Mouse (Mus musculus) gastrocnemius, adult 8-10 months (tissue): ENCODE measurements around the gene Numb. TPM values are rescaled to one million over a fixed set of nuclear protein-coding genes. Genes with fewer than 3 reads are reported as not detected.
"Not testable (repeated sequence)": the region's sequence is repeated elsewhere in the genome, so short reads cannot be mapped to it uniquely, and the experiment has no call there.

Experiments
- DNase-seq, 2 experiments: peaks; one replicate each; pipeline ENCODE4 v3.0.0; 2022; ENCODE audit warnings: low spot score in 2 of 2
- total RNA-seq, 4 experiments: library from RNA; stranded (reverse); gene quantifications; 2 replicates each; pipeline ENCODE4 v1.2.4; 2022

Numb gene
- total RNA-seq, 4 experiments from 2014 or later: 14.0 to 18.2 (median 16.4) TPM

- DNase-seq: no peak
These were observed 1.2 kb upstream of the Numb start for GRCm38 (mm10) chr12:83922724-83923485.

- peak; percentile 5 to 13 for DNase-seq
These were observed 853 bp downstream of the Numb start for GRCm38 (mm10) chr12:83920721-83921441.

- no peak for DNase-seq
These were observed 4.8 kb downstream of the Numb start for GRCm38 (mm10) chr12:83916884-83917283.

GRCm38 (mm10) chr12:83914797-83915196, 6.9 kb downstream of the Numb start:
- DNase-seq: no peak

- no peak for DNase-seq
These were observed 7.5 kb downstream of the Numb start for GRCm38 (mm10) chr12:83914202-83914740.

- no peak for DNase-seq
These were observed 11.3 kb downstream of the Numb start for GRCm38 (mm10) chr12:83910451-83910850.

DNA sequence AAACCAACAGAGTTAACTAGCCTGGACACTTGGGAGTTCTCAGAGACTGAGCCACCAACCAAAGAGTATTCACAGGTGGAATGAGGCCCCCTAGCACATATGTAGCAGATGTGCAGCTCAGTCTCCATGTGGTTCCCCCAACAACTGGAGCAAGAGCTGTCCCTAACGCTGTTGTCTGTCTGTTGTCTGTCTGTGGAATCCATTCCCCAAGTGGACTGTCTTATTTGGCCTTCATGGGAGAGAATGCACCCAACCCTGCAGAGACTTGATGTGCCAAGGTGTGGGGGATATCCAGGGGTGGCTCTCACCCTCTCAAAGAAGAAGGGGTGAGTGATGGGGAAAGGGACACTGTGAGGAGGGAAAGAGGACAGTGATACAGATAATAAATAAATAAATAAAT, 28.8 kb downstream of the Numb start:
- DNase-seq: no peak

DNA sequence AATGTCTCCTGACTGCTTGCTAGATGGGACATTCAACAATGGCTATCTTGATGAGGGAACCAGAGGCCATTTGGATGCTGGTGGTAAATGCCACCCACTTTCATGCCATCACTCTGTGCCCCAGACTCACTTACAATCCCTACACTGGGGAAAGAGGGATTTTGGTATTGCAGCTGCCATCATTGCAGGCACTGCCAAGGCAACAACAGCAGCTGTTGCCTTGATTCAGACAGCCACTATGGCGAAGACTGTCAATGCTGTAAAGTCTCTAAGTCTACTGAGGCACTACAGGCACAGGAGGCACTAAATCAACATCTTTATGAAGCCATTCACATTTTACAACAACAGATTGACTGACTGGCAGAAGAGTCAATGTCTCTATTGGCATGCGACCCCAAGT, 30.5 kb downstream of the Numb start:
- no peak for DNase-seq

- DNase-seq: no peak
These were observed 32.6 kb downstream of the Numb start for GRCm38 (mm10) chr12:83889128-83889527.

DNA sequence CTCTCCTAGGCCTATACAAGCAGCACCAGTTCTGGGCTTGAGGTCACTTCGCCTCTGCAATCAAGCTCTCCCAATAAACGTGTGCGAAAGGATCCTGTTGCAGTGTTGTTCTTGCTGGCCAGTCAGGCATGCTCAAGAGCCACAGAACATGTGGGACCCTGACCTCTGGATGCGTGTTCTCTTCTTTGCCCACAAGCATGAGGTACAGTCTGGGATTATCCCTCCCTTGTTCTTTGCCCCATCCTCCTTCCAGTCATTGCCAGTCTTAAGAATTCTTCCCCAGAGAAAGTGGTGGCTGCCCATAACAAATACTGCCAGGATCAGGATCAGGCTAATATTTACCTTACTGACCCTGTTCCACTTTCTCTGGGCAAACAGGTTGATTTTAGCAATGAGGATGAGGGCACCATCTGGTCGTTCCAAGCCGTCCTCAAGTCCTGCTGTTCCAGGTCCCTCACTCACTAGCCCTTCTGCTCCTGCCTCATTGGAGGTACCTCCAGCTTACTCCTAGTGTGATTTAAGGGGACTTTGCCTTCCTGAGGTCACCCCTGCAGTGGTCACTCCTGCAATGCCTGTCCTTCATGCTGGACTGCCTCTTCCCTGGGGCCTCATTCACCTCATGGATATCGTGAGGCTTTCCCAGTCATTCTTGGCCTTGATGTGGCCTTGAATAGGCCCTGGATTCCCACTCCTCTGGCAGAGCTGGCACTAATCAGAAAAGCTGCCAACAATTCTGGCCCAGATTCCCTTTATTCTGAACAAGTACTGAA, 36.0 kb downstream of the Numb start:
- no peak for DNase-seq

- DNase-seq: not testable (repeated sequence)
These were observed 36.7 kb downstream of the Numb start for GRCm38 (mm10) chr12:83885065-83885464.

GRCm38 (mm10) chr12:83882503-83882902, 39.2 kb downstream of the Numb start:
- no peak for DNase-seq

DNA sequence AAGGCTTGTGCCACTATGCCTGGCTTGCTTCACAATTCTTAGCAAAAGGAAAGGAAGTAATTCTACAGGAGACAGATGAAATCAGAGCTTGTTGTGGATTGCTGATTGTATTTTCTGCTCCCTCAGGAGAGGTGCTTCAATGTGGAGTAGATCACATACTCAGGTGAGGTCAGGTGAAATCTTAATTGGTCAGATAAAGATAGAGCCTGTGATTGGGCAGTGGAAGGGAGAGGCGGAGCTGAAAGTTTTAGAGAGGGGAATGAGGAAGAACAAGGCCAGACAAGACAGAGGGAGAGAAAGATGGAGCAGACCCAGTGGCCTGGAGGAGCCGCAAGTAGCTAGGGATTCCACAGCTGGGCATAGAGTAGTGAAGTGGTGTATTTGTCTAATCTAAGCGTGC, 39.6 kb downstream of the Numb start:
- DNase-seq: no peak

DNA sequence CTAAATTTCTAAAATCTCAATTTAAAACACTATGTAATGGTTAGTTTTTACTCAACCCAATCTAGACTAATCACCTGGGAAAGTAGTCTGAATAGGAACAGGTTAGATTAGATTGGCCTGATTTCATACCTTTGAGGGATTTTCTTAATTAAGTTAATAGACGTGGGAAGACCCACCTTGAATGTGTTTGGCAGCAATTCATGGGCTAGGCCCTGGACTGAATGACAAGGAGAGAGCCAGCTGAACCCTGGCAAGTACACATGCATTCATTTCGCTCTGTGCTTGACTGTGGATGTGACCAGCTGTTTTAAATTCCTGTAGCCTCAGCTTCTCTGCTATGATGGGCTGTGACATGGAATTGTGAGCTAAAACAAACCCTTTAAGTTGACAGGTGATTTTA, 40.8 kb downstream of the Numb start:
- DNase-seq: no peak

- no peak for DNase-seq
These were observed 46.6 kb downstream of the Numb start for GRCm38 (mm10) chr12:83875097-83875496.

DNA sequence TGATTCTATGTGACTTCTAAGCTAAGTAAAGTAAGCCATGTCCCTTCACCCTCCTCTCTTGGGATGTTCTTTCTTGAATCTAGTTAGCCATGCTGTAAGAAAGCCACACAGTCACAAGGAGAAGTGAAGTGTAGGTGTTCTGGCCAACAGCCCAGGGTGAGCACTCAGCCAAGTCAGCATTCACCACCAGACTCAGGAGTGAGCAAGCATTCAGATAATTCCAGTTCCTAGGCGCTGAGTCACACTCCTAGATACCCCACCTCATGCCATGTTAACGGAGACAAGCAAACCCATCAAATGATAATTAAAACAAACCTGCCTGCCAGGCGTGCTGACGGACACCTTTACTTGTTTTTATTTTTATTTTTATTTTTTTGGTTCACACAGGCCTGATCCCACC, 47.1 kb downstream of the Numb start:
- no peak for DNase-seq

DNA sequence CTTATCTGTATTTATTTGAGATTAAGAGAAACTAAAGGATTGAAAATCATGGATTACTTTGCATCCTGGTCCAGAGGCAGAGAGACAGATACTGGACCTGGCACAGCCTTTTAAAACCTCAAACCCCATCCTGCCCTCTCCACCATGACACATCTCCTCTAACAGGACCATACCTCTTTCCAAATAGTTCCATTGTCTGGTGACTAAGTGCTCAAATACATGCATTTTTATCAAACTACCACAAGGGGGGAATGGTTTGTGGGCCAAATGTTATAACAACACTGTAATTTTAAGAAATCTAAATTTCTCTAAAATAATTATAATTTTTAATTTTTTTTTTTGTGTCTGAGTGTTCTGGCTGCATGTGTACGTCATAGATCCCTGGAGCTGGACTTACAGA, 57.2 kb downstream of the Numb start:
- DNase-seq: no peak

GRCm38 (mm10) chr12:83861880-83862279, 59.9 kb downstream of the Numb start:
- DNase-seq: no peak

GRCm38 (mm10) chr12:83860688-83861087, 61.0 kb downstream of the Numb start:
- no peak for DNase-seq

DNA sequence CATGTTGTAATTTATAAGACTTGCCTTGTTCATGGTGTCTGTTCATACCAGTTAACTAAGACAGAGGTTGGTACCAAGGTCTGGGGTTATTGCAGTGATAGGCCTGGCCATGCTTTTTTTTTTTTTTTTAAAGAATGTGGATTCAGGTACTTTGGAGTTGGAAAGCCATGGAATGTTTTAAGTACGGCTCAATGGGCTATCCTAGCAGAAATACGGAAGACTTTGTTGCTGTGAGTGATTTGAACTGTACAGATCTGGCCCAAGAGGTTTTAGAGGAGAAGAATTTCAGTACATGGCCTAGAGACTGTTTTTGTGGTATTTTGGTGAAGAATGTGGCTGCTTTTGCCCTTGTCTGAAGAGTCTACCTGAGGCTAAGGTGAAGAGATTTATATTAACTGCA, 63.7 kb downstream of the Numb start:
- DNase-seq: no peak

DNA sequence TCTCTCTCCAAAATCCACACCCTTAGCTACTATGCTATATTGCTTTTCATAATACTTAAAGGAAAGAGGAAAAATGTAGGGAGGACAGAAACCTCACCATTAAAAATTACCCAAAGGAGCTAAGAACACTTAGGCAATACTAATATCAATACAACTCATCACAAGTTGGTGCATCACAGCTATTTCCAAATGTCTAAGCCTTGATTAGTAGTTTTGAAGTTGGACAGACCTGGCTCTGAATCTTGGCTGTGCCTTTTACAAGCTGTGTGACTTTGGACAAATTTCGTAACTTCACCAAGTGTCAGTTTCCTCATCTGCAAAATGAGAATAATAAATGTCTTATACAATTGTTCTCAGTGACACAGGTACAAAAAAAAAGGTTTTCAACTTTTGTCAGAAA, 66.5 kb downstream of the Numb start:
- DNase-seq: no peak

GRCm38 (mm10) chr12:83854281-83854680, 67.5 kb downstream of the Numb start:
- DNase-seq: no peak
